Comparison of ENCODE assay signal across 16 mouse cellular contexts in genomic region chr2:68983431-68983830, GRCm38 (mm10).
A peak's percentile ranks its signal among the peaks of the same experiment; 100 is the strongest.
DNase-seq lines count a peak whose midpoint lies in the region; ATAC-seq and TF ChIP-seq lines count a peak whose summit lies in the region.
"Had no signal": no experiment of that assay in that cellular context is flagged by ENCODE, and none has a peak within 500 bp of the region (broad histone marks: within the 10 kb centered on the region; RNA-seq: fewer than 3 reads in every experiment).

No protein-coding gene starts in this region.

- peaks cover 28% of the 10 kb centered on the region for H3K4me1 ChIP-seq in heart, embryonic 16.5 days (ENCODE audit: control insufficient read depth, insufficient read depth, low read length)
- peaks cover 29% of the 10 kb centered on the region for H3K4me1 ChIP-seq in neural tube, embryonic 15.5 days

- TF ChIP-seq CTCF in C2C12 (IDR thresholded peaks at IDR 0.05; ENCODE audit: control insufficient read depth, insufficient read depth, insufficient read length), result no peak

- H3K4me2 ChIP-seq in heart, embryonic 16.5 days (ENCODE audit: low read depth, low read length), result no peak overlapping the region
- H3K4me2 ChIP-seq in neural tube, embryonic 15.5 days, result no peak overlapping the region
- H3K4me2 ChIP-seq: forebrain, embryonic 15.5 days; stomach, embryonic 15.5 days had no signal

- DNase-seq in heart, postnatal 25 days (ENCODE audit: low spot score), result no peak
- DNase-seq in brain, adult 2 months (ENCODE audit: low read depth, low spot score), result peak; percentile 58
- no peak for DNase-seq in layer of hippocampus, postnatal 14 days (ENCODE audit: low spot score in 2 of 2)
- DNase-seq: adrenal gland, postnatal 14 days; cerebellum, adult 9-10 months; heart, adult 11 months; kidney, adult 8-10 months; kidney, postnatal 25 days; layer of hippocampus, adult 9-11 months; midbrain, embryonic 14.5 days had no signal

- no peaks in the 10 kb centered on the region for H3K36me3 ChIP-seq in heart, embryonic 16.5 days (ENCODE audit: control insufficient read depth, insufficient read depth)
- H3K36me3 ChIP-seq in C2C12 (ENCODE audit: control insufficient read depth, insufficient read depth), result no peaks in the 10 kb centered on the region
- H3K36me3 ChIP-seq in neural tube, embryonic 15.5 days, result no peaks in the 10 kb centered on the region
- H3K36me3 ChIP-seq: forebrain, embryonic 15.5 days; stomach, embryonic 15.5 days had no signal

- no peaks in the 10 kb centered on the region for H3K9me3 ChIP-seq in heart, embryonic 16.5 days (replicated peaks; ENCODE audit: control insufficient read depth, low read length)
- no peaks in the 10 kb centered on the region for H3K9me3 ChIP-seq in neural tube, embryonic 15.5 days (replicated peaks)
- H3K9me3 ChIP-seq: forebrain, embryonic 15.5 days; stomach, embryonic 15.5 days had no signal

- intact Hi-C loops in heart, postnatal 25 days (cut with DNase I), result no loop called here

- H3K4me3 ChIP-seq in heart, embryonic 16.5 days (ENCODE audit: low read length), result no peak overlapping the region
- H3K4me3 ChIP-seq in C2C12 (ENCODE audit: insufficient read depth, poor library complexity, severe bottlenecking), result no peak overlapping the region
- no peak overlapping the region for H3K4me3 ChIP-seq in neural tube, embryonic 15.5 days (replicated peaks)
- H3K4me3 ChIP-seq: forebrain, embryonic 15.5 days; stomach, embryonic 15.5 days had no signal

- H3K27me3 ChIP-seq in heart, embryonic 16.5 days (ENCODE audit: control insufficient read depth, insufficient read depth, low read length), result no peaks in the 10 kb centered on the region
- H3K27me3 ChIP-seq in C2C12 (ENCODE audit: control insufficient read depth, insufficient read depth, insufficient read length), result no peaks in the 10 kb centered on the region
- H3K27me3 ChIP-seq in neural tube, embryonic 15.5 days (replicated peaks), result no peaks in the 10 kb centered on the region
- H3K27me3 ChIP-seq: forebrain, embryonic 15.5 days; stomach, embryonic 15.5 days had no signal

- H3K79me2 ChIP-seq in C2C12 (ENCODE audit: control insufficient read depth, insufficient read depth), result peaks cover 10% of the 10 kb centered on the region

- WGBS in heart, embryonic 16.5 days, result 52% methylated on average over 3 of the region's 3 CpGs
- 86% methylated on average over 3 of the region's 3 CpGs for WGBS in neural tube, embryonic 15.5 days

- no peak overlapping the region for H3K9ac ChIP-seq in heart, embryonic 16.5 days (ENCODE audit: low read length)
- no peak overlapping the region for H3K9ac ChIP-seq in neural tube, embryonic 15.5 days (replicated peaks)
- H3K9ac ChIP-seq: forebrain, embryonic 15.5 days; stomach, embryonic 15.5 days had no signal

- H3K27ac ChIP-seq in heart, embryonic 16.5 days (ENCODE audit: low read length), result peak overlapping the region; percentile 23; the same call in 1 of the 2 replicates
- no peak overlapping the region for H3K27ac ChIP-seq in neural tube, embryonic 15.5 days (replicated peaks)
- H3K27ac ChIP-seq: forebrain, embryonic 15.5 days; stomach, embryonic 15.5 days had no signal

- H3ac ChIP-seq in C2C12 (ENCODE audit: control insufficient read depth, insufficient read length, low read depth), result no peak overlapping the region

- peaks cover 4% of the 10 kb centered on the region for H3K79me3 ChIP-seq in C2C12 (ENCODE audit: low read depth)

- no peak for ATAC-seq in heart, embryonic 16.5 days (replicated peaks; ENCODE audit: extremely low read depth, insufficient read depth, low FRiP score)
- peak; percentile 45 for ATAC-seq in megakaryocyte, adult 5-6 weeks (ENCODE audit: poor library complexity, severe bottlenecking)
- no peak for ATAC-seq in neural tube, embryonic 15.5 days (ENCODE audit: low FRiP score)
- ATAC-seq: forebrain, embryonic 15.5 days had no signal

TF ChIP-seq in C2C12, 6 proteins besides CTCF, POLR2A, EP300 and RAD21:
- TF ChIP-seq FOSL1 (IDR thresholded peaks at IDR 0.05; ENCODE audit: insufficient read depth, low read length, poor library complexity, severe bottlenecking) (peak; percentile 74), MYOD1 (IDR thresholded peaks at IDR 0.05; ENCODE audit: control insufficient read depth, insufficient read length, low read depth) (peak; percentile 66), MAX (IDR thresholded peaks at IDR 0.05) (no peak), CEBPB (IDR thresholded peaks at IDR 0.05; ENCODE audit: low read depth) (peak; percentile 81), USF1 (IDR thresholded peaks at IDR 0.05; ENCODE audit: low read depth) (no peak)
TF ChIP-seq in C2C12: peak in this region for 3.
